In genomic region chr13:60457277-60457676, GRCm38 (mm10) we compare ENCODE assay signal across 30 mouse cellular contexts.
DNase-seq lines count a peak whose midpoint lies in the region; ATAC-seq and TF ChIP-seq lines count a peak whose summit lies in the region.
"Had no signal": no experiment of that assay in that cellular context is flagged by ENCODE, and none has a peak within 500 bp of the region (broad histone marks: within the 10 kb centered on the region; RNA-seq: fewer than 3 reads in every experiment).

No protein-coding gene starts in this region.

- H3K9ac ChIP-seq in lung, embryonic 14.5 days = no peak overlapping the region
- H3K9ac ChIP-seq in MEL (ENCODE audit: control insufficient read depth, low read depth, low read length, poor library complexity, severe bottlenecking) = no peak overlapping the region
- H3K9ac ChIP-seq: embryonic facial prominence, embryonic 13.5 days; forebrain, embryonic 12.5 days; forebrain, embryonic 15.5 days; heart, embryonic 12.5 days; heart, embryonic 15.5 days; hindbrain, embryonic 14.5 days had no signal

- no peak overlapping the region for H3K4me3 ChIP-seq in lung, embryonic 14.5 days (ENCODE audit: low read depth, low read length)
- no peak overlapping the region for H3K4me3 ChIP-seq in MEL (ENCODE audit: control insufficient read depth in 1 of 2, insufficient read depth in 1 of 2, low read depth in 2 of 2, low read length in 2 of 2)
- H3K4me3 ChIP-seq in limb, embryonic 10.5 days = no peak overlapping the region
- H3K4me3 ChIP-seq: embryonic facial prominence, embryonic 10.5 days; embryonic facial prominence, embryonic 13.5 days; erythroblast, embryonic 14.5 days; forebrain, embryonic 12.5 days; forebrain, embryonic 15.5 days; heart, embryonic 12.5 days; heart, embryonic 15.5 days; hindbrain, embryonic 10.5 days had no signal

- no peaks in the 10 kb centered on the region for H3K36me3 ChIP-seq in lung, embryonic 14.5 days (ENCODE audit: insufficient read depth)
- H3K36me3 ChIP-seq in MEL (ENCODE audit: control insufficient read depth in 1 of 2, insufficient read depth in 2 of 2, low read length in 2 of 2) = peaks cover 0 to 6% of the 10 kb centered on the region in 2 experiments; a peak in 2 of 4 replicates
- no peaks in the 10 kb centered on the region for H3K36me3 ChIP-seq in limb, embryonic 10.5 days
- H3K36me3 ChIP-seq: embryonic facial prominence, embryonic 10.5 days; embryonic facial prominence, embryonic 13.5 days; forebrain, embryonic 12.5 days; forebrain, embryonic 15.5 days; G1E; heart, embryonic 12.5 days; heart, embryonic 15.5 days; hindbrain, embryonic 10.5 days had no signal

- 65% methylated on average over 10 of the region's 10 CpGs for WGBS in lung, embryonic 14.5 days
- WGBS in limb, embryonic 10.5 days = 94% methylated on average over 10 of the region's 10 CpGs

- no peaks in the 10 kb centered on the region for H3K9me3 ChIP-seq in lung, embryonic 14.5 days (ENCODE audit: low read depth, low read length)
- no peaks in the 10 kb centered on the region for H3K9me3 ChIP-seq in MEL (replicated peaks; ENCODE audit: insufficient read depth, low read length)
- no peaks in the 10 kb centered on the region for H3K9me3 ChIP-seq in limb, embryonic 10.5 days (replicated peaks)
- H3K9me3 ChIP-seq: embryonic facial prominence, embryonic 10.5 days; embryonic facial prominence, embryonic 13.5 days; forebrain, embryonic 12.5 days; forebrain, embryonic 15.5 days; heart, embryonic 12.5 days; heart, embryonic 15.5 days; hindbrain, embryonic 10.5 days had no signal

- no peak overlapping the region for H3K27ac ChIP-seq in lung, embryonic 14.5 days (ENCODE audit: low read depth)
- no peak overlapping the region for H3K27ac ChIP-seq in MEL (ENCODE audit: control insufficient read depth, low read depth, low read length)
- H3K27ac ChIP-seq in limb, embryonic 10.5 days = peak overlapping the region; percentile 67; the same call in 1 of the 2 replicates
- H3K27ac ChIP-seq: forebrain, embryonic 12.5 days; forebrain, embryonic 15.5 days; heart, embryonic 15.5 days; hindbrain, embryonic 10.5 days; hindbrain, embryonic 14.5 days had no signal

- H3K4me2 ChIP-seq in lung, embryonic 14.5 days = no peak overlapping the region
- H3K4me2 ChIP-seq: embryonic facial prominence, embryonic 13.5 days; forebrain, embryonic 12.5 days; forebrain, embryonic 15.5 days; heart, embryonic 12.5 days; heart, embryonic 15.5 days; hindbrain, embryonic 14.5 days had no signal

- TF ChIP-seq POLR2A in MEL (IDR thresholded peaks at IDR 0.05; ENCODE audit: control insufficient read depth in 1 of 2, insufficient read depth in 1 of 2, low read depth in 1 of 2, low read length in 2 of 2, poor library complexity in 1 of 2) = no peak

- peak; percentile 74 for DNase-seq in heart, adult 11 months
- DNase-seq in heart, adult 18-20 months = no peak
- peak; percentile 19 for DNase-seq in lung, embryonic 14.5 days
- no peak for DNase-seq in lung, postnatal 4 days
- DNase-seq in MEL (ENCODE audit: low read depth, low spot score) = no peak
- DNase-seq in limb, embryonic 10.5 days (ENCODE audit: low spot score) = no peak
- no peak for DNase-seq in layer of hippocampus, postnatal 10 days (ENCODE audit: low spot score in 2 of 2)
- DNase-seq: adrenal gland, adult 8-10 months; adrenal gland, postnatal 25 days; B cell, adult 2 months; cerebellum, adult 11-12 months; cerebellum, adult 8-10 months; cerebellum, postnatal 10 days; cerebellum, postnatal 36 days; embryo, embryonic 11 days; gastrocnemius, postnatal 14 days; heart, postnatal 10 days; heart, postnatal 36 days had no signal

- ATAC-seq in lung, embryonic 14.5 days (ENCODE audit: insufficient read depth) = no peak
- ATAC-seq: activated CD4-positive, CD25-positive, alpha-beta regulatory T cell, adult 4 months; forebrain, embryonic 15.5 days had no signal

- no peak for TF ChIP-seq CTCF in lung, embryonic 14.5 days (IDR thresholded peaks at IDR 0.05; ENCODE audit: low read depth)
- no peak for TF ChIP-seq CTCF in MEL (IDR thresholded peaks at IDR 0.05 in 2 of 3, conservative IDR thresholded peaks at IDR 0.05 in 1 of 3; ENCODE audit: control insufficient read depth in 1 of 3, insufficient read depth in 1 of 3, low read depth in 2 of 3, low read length in 3 of 3, poor library complexity in 1 of 3, severe bottlenecking in 1 of 3)

- H3K79me2 ChIP-seq in MEL (ENCODE audit: control insufficient read depth, insufficient read depth, low read length, poor library complexity) = no peaks in the 10 kb centered on the region

- no peaks in the 10 kb centered on the region for H3K27me3 ChIP-seq in lung, embryonic 14.5 days (ENCODE audit: insufficient read depth, low read length)
- H3K27me3 ChIP-seq in MEL (ENCODE audit: control insufficient read depth in 1 of 2, insufficient read depth in 2 of 2, low read length in 2 of 2) = peaks cover 0 to 3% of the 10 kb centered on the region in 2 experiments; a peak in 1 of 4 replicates
- no peaks in the 10 kb centered on the region for H3K27me3 ChIP-seq in limb, embryonic 10.5 days (ENCODE audit: low read depth, poor library complexity, severe bottlenecking)
- H3K27me3 ChIP-seq: CH12.LX; embryonic facial prominence, embryonic 13.5 days; forebrain, embryonic 12.5 days; forebrain, embryonic 15.5 days; heart, embryonic 12.5 days; heart, embryonic 15.5 days had no signal

- H3K4me1 ChIP-seq in lung, embryonic 14.5 days (ENCODE audit: insufficient read depth) = no peaks in the 10 kb centered on the region
- H3K4me1 ChIP-seq in MEL (ENCODE audit: control insufficient read depth in 1 of 2, insufficient read depth in 2 of 2, low read length in 2 of 2) = peaks cover 0 to 6% of the 10 kb centered on the region in 2 experiments; a peak in 1 of 4 replicates
- H3K4me1 ChIP-seq in limb, embryonic 10.5 days = peaks cover 39% of the 10 kb centered on the region
- H3K4me1 ChIP-seq: forebrain, embryonic 15.5 days had no signal

- TF ChIP-seq EP300 in MEL (IDR thresholded peaks at IDR 0.05; ENCODE audit: low read depth in 1 of 2, low read length in 2 of 2) = no peak

- no peak for TF ChIP-seq RAD21 in MEL (IDR thresholded peaks at IDR 0.05; ENCODE audit: low read depth, low read length)

TF ChIP-seq in MEL, 35 proteins besides CTCF, POLR2A, EP300 and RAD21:
- TF ChIP-seq RCOR1 (IDR thresholded peaks at IDR 0.05; ENCODE audit: low read depth, low read length) = 0 out of 2 replicates have a peak, but pooled peaks have one; percentile 27
- TF ChIP-seq GABPA (IDR thresholded peaks at IDR 0.05; ENCODE audit: low read depth, low read length) = no peak

Comparison
In these comparisons a context has a peak if more than half of its experiments do, and no peak if none do; other contexts are left out.
1. DNase-seq: peak in heart, adult 11 months (single experiment) and lung, embryonic 14.5 days (single experiment); none in heart, adult 18-20 months (0 of 2), lung, postnatal 4 days (0 of 2), MEL (single experiment), limb, embryonic 10.5 days (single experiment) and layer of hippocampus, postnatal 10 days (0 of 2).